Mouse (Mus musculus): ENCODE measurements around the gene Wdr5b.

DNA sequence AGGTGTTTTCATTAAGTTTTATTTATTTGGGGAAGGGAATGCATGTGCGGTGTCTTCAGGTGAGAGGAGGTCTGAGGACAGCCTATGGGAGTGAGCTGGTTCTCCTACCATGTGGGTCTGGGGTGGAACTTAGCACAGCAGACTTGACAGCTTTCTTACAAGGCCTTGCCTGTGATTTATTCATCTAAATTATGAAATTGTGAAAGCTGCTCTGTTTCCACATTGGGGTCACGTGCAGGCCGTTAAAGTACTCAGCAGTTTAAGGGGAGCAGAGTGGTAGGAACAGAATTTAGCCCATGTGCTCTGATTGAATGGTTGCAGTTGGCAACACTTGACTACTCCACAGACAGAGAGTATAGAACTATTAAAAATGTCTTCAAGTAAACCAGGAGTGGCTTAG is 38.9 kb downstream of the Wdr5b start:
- TF ChIP-seq GATA1 (IDR thresholded peaks at IDR 0.05; ENCODE audit: low read length), result no peak
- TF ChIP-seq TAL1 (IDR thresholded peaks at IDR 0.05; ENCODE audit: low read length), result no peak

All from erythroblast, embryonic 14.5 days (primary cell).